Mouse (Mus musculus): Measurements from ENCODE around the gene Myo18b. TPM values are rescaled to one million over a fixed set of nuclear protein-coding genes. Genes with fewer than 3 reads are reported as not detected.

Gene Myo18b
- total RNA-seq (2017): 0.19 TPM in 1 of 3 replicates, not detected in the others

GRCm38 (mm10) chr5:112895674-112896654, at the start of gene Myo18b:
Gene Myo18b, minus strand, starts transcription at chr5:112896362.
- ATAC-seq (replicated peaks; ENCODE audit: insufficient number of reproducible peaks, low FRiP score, low TSS enrichment, poor library complexity, severe bottlenecking): no peak

GRCm38 (mm10) chr5:112945925-112946324, 49.8 kb upstream of the Myo18b start:
- no peak for ATAC-seq (replicated peaks; ENCODE audit: insufficient number of reproducible peaks, low FRiP score, low TSS enrichment, poor library complexity, severe bottlenecking)

- ATAC-seq (replicated peaks; ENCODE audit: insufficient number of reproducible peaks, low FRiP score, low TSS enrichment, poor library complexity, severe bottlenecking): no peak
Observed at GRCm38 (mm10) chr5:112942244-112942643, 46.1 kb upstream of the Myo18b start.

GRCm38 (mm10) chr5:112941001-112941400, 44.8 kb upstream of the Myo18b start:
- no peak for ATAC-seq (replicated peaks; ENCODE audit: insufficient number of reproducible peaks, low FRiP score, low TSS enrichment, poor library complexity, severe bottlenecking)

GRCm38 (mm10) chr5:112936632-112937031, 40.5 kb upstream of the Myo18b start:
- no peak for ATAC-seq (replicated peaks; ENCODE audit: insufficient number of reproducible peaks, low FRiP score, low TSS enrichment, poor library complexity, severe bottlenecking)

GRCm38 (mm10) chr5:112935436-112935835, 39.3 kb upstream of the Myo18b start:
- no peak for ATAC-seq (replicated peaks; ENCODE audit: insufficient number of reproducible peaks, low FRiP score, low TSS enrichment, poor library complexity, severe bottlenecking)

GRCm38 (mm10) chr5:112932878-112933567, 36.9 kb upstream of the Myo18b start:
- no peak for ATAC-seq (replicated peaks; ENCODE audit: insufficient number of reproducible peaks, low FRiP score, low TSS enrichment, poor library complexity, severe bottlenecking)

- ATAC-seq (replicated peaks; ENCODE audit: insufficient number of reproducible peaks, low FRiP score, low TSS enrichment, poor library complexity, severe bottlenecking): no peak
Observed at GRCm38 (mm10) chr5:112931901-112932300, 35.7 kb upstream of the Myo18b start.

- no peak for ATAC-seq (replicated peaks; ENCODE audit: insufficient number of reproducible peaks, low FRiP score, low TSS enrichment, poor library complexity, severe bottlenecking)
Observed at GRCm38 (mm10) chr5:112928201-112928881, 32.2 kb upstream of the Myo18b start.

GRCm38 (mm10) chr5:112925422-112925821, 29.3 kb upstream of the Myo18b start:
- no peak for ATAC-seq (replicated peaks; ENCODE audit: insufficient number of reproducible peaks, low FRiP score, low TSS enrichment, poor library complexity, severe bottlenecking)

GRCm38 (mm10) chr5:112924806-112925205, 28.6 kb upstream of the Myo18b start:
- ATAC-seq (replicated peaks; ENCODE audit: insufficient number of reproducible peaks, low FRiP score, low TSS enrichment, poor library complexity, severe bottlenecking): no peak

- no peak for ATAC-seq (replicated peaks; ENCODE audit: insufficient number of reproducible peaks, low FRiP score, low TSS enrichment, poor library complexity, severe bottlenecking)
Observed at GRCm38 (mm10) chr5:112923841-112924240, 27.7 kb upstream of the Myo18b start.

GRCm38 (mm10) chr5:112921914-112922313, 25.8 kb upstream of the Myo18b start:
- ATAC-seq (replicated peaks; ENCODE audit: insufficient number of reproducible peaks, low FRiP score, low TSS enrichment, poor library complexity, severe bottlenecking): no peak

- no peak for ATAC-seq (replicated peaks; ENCODE audit: insufficient number of reproducible peaks, low FRiP score, low TSS enrichment, poor library complexity, severe bottlenecking)
Observed at GRCm38 (mm10) chr5:112910381-112910780, 14.2 kb upstream of the Myo18b start.

GRCm38 (mm10) chr5:112908169-112908614, 12.0 kb upstream of the Myo18b start:
- ATAC-seq (replicated peaks; ENCODE audit: insufficient number of reproducible peaks, low FRiP score, low TSS enrichment, poor library complexity, severe bottlenecking): peak; percentile 41; the same call in 1 of the 2 replicates

- ATAC-seq (replicated peaks; ENCODE audit: insufficient number of reproducible peaks, low FRiP score, low TSS enrichment, poor library complexity, severe bottlenecking): 0 out of 2 replicates have a peak, but pooled peaks have one; percentile 20
Observed at GRCm38 (mm10) chr5:112907504-112907903, 11.3 kb upstream of the Myo18b start.

GRCm38 (mm10) chr5:112893462-112894060, 2.6 kb downstream of the Myo18b start:
- no peak for ATAC-seq (replicated peaks; ENCODE audit: insufficient number of reproducible peaks, low FRiP score, low TSS enrichment, poor library complexity, severe bottlenecking)

GRCm38 (mm10) chr5:112892411-112892810, 3.8 kb downstream of the Myo18b start:
- ATAC-seq (replicated peaks; ENCODE audit: insufficient number of reproducible peaks, low FRiP score, low TSS enrichment, poor library complexity, severe bottlenecking): no peak

- no peak for ATAC-seq (replicated peaks; ENCODE audit: insufficient number of reproducible peaks, low FRiP score, low TSS enrichment, poor library complexity, severe bottlenecking)
Observed at GRCm38 (mm10) chr5:112888651-112889050, 7.5 kb downstream of the Myo18b start.
